Mouse (Mus musculus) layer of hippocampus, adult 18-20 months (tissue): ENCODE data around the gene Dpp9. TPM values are rescaled to one million over a fixed set of nuclear protein-coding genes. Genes with fewer than 3 reads are reported as not detected.
A peak's percentile ranks its signal among the peaks of the same experiment; 100 is the strongest.

Experiments
- DNase-seq, 2 experiments: peaks; one replicate each; pipeline ENCODE4 v3.0.0; 2022; ENCODE audit warnings: low spot score in 2 of 2
- total RNA-seq, 2 experiments: library from RNA; stranded (reverse); gene quantifications; 2 replicates each; pipeline ENCODE4 v1.2.3; 2021

Gene Dpp9
- total RNA-seq, 2 experiments from 2014 or later = 61.7 to 63.8 TPM

- no peak for DNase-seq
Observed at GRCm38 (mm10) chr17:56191266-56191665, 27.4 kb downstream of the Dpp9 start.

GRCm38 (mm10) chr17:56185281-56186141 lies 33.2 kb downstream of the Dpp9 start:
- peak in 1 of 2 experiments; percentile 24 for DNase-seq

- DNase-seq = peak; percentile 94 to 97
Observed at GRCm38 (mm10) chr17:56183658-56184103, 35.0 kb downstream of the Dpp9 start, which contains the start of gene Mydgf. Gene Mydgf, minus strand, starts transcription at chr17:56183920.

GRCm38 (mm10) chr17:56182975-56183657 lies 35.6 kb downstream of the Dpp9 start:
- no peak for DNase-seq

GRCm38 (mm10) chr17:56175416-56175815 lies 43.3 kb downstream of the Dpp9 start:
- no peak for DNase-seq

- DNase-seq = no peak
Observed at GRCm38 (mm10) chr17:56173401-56174046, 45.2 kb downstream of the Dpp9 start.

- no peak for DNase-seq
Observed at GRCm38 (mm10) chr17:56171881-56172280, 46.8 kb downstream of the Dpp9 start.

GRCm38 (mm10) chr17:56171456-56171855 lies 47.2 kb downstream of the Dpp9 start:
- no peak for DNase-seq

- no peak for DNase-seq
Observed at GRCm38 (mm10) chr17:56170636-56171035, 48.1 kb downstream of the Dpp9 start.

GRCm38 (mm10) chr17:56169830-56170229 lies 48.9 kb downstream of the Dpp9 start:
- no peak for DNase-seq

GRCm38 (mm10) chr17:56165671-56166070 lies 53.0 kb downstream of the Dpp9 start:
- DNase-seq = no peak

GRCm38 (mm10) chr17:56164510-56164909 lies 54.2 kb downstream of the Dpp9 start:
- DNase-seq = no peak

GRCm38 (mm10) chr17:56163523-56164102 lies 55.1 kb downstream of the Dpp9 start:
- DNase-seq = no peak

GRCm38 (mm10) chr17:56162231-56162774 lies 56.4 kb downstream of the Dpp9 start, which contains the start of gene Tnfaip8l1:
Gene Tnfaip8l1, plus strand, starts transcription at chr17:56162477.
- DNase-seq = peak; percentile 93 to 96

GRCm38 (mm10) chr17:56159729-56160128 lies 59.0 kb downstream of the Dpp9 start:
- peak; percentile 37 to 66 for DNase-seq

GRCm38 (mm10) chr17:56153643-56154042 lies 65.1 kb downstream of the Dpp9 start:
- DNase-seq = no peak

GRCm38 (mm10) chr17:56149897-56150296 lies 68.8 kb downstream of the Dpp9 start:
- DNase-seq = no peak

GRCm38 (mm10) chr17:56148790-56149618 lies 69.7 kb downstream of the Dpp9 start:
- no peak for DNase-seq

- DNase-seq = no peak
Observed at GRCm38 (mm10) chr17:56148280-56148679, 70.4 kb downstream of the Dpp9 start.

GRCm38 (mm10) chr17:56147420-56147819 lies 71.3 kb downstream of the Dpp9 start:
- no peak for DNase-seq
